Mouse (Mus musculus): Measurements from ENCODE around the gene Snorc.

- no peak for TF ChIP-seq CTCF (IDR thresholded peaks at IDR 0.05; ENCODE audit: control insufficient read depth, insufficient read depth, insufficient read length)
- TF ChIP-seq CEBPB (IDR thresholded peaks at IDR 0.05; ENCODE audit: low read depth): no peak
- TF ChIP-seq USF1 (IDR thresholded peaks at IDR 0.05; ENCODE audit: low read depth): no peak
- no peak for TF ChIP-seq MAX (IDR thresholded peaks at IDR 0.05)
Observed at GRCm38 (mm10) chr1:87467469-87467868, 2.6 kb upstream of the Snorc start.
